Mouse (Mus musculus) frontal cortex, postnatal 10 days (tissue): ENCODE results near the gene Pgf.

Experiments
- DNase-seq, 2 experiments: peaks; one replicate each; pipeline ENCODE4 v3.0.0; 2022; ENCODE audit warnings: low spot score in 2 of 2, mixed read lengths in 1 of 2

Gene Pgf

DNA sequence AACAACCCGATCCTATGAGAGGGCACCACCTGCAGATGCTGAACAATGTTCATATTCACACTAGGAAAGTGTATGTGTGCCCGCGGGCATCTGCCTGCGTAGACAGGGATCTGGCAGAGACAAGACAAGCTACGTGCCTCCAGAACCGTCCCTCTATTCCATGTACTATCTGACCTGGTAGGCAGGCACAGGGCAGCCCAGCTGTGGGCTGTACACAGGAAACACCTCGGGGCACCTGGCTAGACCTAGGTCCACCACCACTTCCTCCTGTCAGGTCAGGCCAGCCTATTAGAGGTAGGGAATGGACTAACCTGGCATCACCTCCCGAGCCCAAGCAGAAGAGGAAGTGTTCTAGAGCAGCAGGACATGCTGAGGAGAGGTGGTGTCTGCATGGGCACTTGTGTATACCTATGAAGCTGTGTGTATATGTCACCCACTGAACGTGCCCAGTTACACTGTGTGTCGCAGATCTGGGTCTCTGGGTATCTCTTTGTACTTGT, at the start of gene Pgf:
Gene Pgf, minus strand, starts transcription at position 51 of the 500 bp plus-strand sequence.
- DNase-seq, result no peak

GRCm38 (mm10) chr12:85227227-85227626, 49.6 kb upstream of the Pgf start:
- DNase-seq, result no peak

DNA sequence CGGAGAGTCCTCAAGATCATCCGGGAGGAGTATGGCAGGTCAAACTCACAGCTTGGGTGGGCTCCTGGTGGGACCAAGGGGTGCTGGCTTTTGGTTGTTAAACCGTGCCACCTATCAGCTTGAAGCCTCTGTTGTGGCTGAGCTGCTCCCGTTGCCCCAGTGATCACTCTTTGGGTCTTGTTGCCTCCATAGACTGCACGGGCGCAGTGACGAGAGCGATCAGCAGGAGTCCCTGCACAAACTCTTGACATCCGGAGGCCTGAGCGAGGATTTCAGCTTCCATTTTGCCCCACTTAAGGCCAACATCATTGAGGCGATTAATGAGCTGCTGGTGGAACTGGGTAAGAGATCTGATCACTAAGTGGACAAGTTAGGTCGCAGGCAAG, 42.3 kb upstream of the Pgf start:
- DNase-seq, result no peak

DNA sequence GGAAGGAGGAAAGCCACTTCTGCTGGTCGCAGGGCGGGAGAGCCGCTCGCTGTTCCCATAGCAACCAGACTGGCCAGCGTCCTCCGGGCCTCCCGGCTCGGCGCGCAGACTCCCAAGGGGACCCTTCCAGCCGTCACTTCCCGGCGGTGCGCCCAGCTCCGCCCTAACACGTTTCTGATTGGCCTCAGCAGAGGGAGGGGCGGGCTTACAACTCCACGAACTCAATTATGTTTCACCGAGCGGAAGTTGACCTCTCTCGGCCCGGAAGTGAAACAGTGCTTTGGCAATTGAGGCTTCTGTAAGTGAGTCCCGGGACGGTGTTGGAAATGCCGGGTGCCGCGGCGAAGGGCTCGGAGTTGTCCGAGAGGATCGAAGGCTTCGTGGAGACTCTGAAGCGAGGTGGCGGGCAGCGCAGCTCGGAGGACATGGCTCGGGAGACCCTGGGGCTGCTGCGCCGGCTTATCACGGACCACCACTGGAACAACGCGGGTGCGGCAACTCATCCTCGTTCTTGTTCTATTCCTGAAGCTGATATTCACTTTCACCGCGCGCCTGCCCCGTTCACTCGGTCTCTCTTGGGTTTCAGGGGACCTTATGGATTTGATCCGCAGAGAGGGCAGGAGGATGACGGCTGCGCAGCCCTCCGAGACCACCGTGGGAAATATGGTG, 41.8 kb upstream of the Pgf start, which contains the start of gene Eif2b2:
Gene Eif2b2, plus strand, starts transcription at position 246 of the 669 bp plus-strand sequence.
- DNase-seq, result peak; percentile 97

GRCm38 (mm10) chr12:85217733-85218310, 40.2 kb upstream of the Pgf start:
- no peak for DNase-seq

DNA sequence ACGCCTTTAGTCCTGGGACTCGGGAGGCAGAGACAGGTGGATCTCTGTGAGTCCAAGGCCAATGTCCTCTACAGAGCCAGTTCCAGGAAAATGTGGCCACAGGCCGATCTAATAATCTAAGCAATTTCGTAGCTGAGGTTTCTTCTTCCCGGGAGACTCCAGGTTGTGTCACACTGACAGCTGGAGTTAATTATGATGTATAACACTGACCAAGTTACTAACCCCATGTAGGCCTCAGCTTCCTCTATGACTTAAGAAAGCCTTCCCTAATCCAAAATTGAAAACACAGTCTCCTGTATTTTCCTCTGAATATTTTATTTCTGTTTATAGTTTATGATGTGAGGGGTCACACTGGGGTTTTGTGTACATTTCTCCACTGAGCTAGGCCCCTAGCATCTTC, 37.4 kb upstream of the Pgf start:
- DNase-seq, result no peak

GRCm38 (mm10) chr12:85208687-85209199, 31.2 kb upstream of the Pgf start:
- no peak for DNase-seq

DNA sequence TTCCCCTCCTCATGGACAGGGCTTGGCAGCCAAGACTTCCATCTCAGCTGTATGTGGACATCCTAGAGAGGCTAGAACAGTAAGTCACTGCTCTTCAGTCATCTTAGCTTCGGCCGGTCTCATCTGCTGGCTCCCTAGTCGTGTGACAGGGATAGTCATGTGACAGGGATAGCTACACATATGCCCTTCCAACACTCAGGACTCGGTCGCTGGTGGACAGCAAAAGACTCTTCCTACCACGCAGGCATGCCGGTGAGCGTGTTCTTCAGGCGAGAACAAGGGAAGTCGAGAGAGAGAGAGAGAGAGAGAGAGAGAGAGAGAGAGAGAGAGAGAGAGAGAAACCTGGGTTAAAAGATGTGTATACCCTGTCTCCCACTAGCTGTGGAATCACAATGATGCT, 27.8 kb upstream of the Pgf start:
- no peak for DNase-seq

- no peak for DNase-seq
These were observed 26.5 kb upstream of the Pgf start for GRCm38 (mm10) chr12:85204105-85204504.

- DNase-seq, result no peak
These were observed 26.1 kb upstream of the Pgf start for GRCm38 (mm10) chr12:85203699-85204098.

GRCm38 (mm10) chr12:85202191-85202590, 24.6 kb upstream of the Pgf start:
- no peak for DNase-seq

DNA sequence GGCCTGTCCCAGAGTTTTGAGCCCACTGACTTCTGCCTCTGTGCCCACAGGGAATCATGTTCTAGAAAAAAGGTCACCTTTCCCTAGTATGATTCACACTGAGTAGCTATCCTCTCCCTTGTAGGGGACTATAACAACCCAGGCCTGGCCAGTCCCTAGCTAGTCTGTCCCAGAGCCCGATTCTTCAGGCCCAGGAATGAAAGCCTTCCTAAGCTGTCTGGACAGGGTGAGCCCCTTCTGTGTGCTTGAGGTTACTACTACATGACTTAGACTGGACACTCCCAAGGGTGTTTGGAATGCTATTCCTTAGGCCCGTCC, 24.2 kb upstream of the Pgf start:
- no peak for DNase-seq

DNA sequence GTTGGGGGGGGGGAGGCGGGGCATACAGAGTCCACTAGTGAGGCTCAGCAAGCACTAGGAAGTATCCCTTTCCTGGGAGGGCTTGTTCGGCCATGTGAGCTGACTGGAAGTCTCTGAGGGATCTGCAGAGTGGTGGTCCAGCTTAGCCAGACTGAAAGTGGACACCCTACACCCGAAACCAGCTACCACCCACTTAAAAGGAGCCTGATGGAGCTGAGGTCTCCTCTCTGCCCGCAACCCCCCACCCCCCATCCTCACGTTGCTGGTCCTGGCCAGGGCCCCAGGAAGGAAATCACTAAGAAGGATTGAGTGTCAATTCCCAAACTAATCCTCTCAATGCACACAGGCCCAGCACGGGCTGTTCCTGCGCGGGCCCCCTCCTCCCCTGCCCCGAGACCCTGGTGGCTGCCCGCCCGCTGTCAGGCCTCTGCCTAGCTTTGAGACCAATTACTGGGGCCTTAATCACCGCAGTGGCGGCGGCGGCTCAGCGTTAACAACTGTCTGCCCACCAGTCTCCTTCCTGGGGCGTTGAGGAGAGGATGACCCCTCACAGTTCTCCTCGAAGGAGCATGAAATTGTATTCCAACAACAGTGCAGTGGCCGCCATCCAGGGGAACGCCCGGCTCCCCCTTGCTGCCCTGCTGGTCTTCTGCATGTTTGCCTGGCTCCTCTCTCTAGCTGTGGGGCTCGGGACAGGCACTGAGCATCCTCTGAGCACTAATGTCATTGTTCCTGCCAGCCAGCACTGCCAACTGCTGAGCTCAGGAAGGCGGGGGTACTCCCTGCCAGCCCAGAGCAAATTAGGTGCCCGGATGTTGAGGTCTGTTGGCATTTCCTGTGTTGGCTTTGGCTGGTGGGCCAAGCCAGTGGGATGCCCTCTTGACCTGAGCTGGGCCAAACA, 23.6 kb upstream of the Pgf start:
- no peak for DNase-seq

GRCm38 (mm10) chr12:85199954-85200353, 22.4 kb upstream of the Pgf start:
- DNase-seq, result no peak

- no peak for DNase-seq
These were observed 20.3 kb upstream of the Pgf start for GRCm38 (mm10) chr12:85197936-85198335.

- DNase-seq, result no peak
These were observed 19.8 kb upstream of the Pgf start for GRCm38 (mm10) chr12:85197371-85197770.

DNA sequence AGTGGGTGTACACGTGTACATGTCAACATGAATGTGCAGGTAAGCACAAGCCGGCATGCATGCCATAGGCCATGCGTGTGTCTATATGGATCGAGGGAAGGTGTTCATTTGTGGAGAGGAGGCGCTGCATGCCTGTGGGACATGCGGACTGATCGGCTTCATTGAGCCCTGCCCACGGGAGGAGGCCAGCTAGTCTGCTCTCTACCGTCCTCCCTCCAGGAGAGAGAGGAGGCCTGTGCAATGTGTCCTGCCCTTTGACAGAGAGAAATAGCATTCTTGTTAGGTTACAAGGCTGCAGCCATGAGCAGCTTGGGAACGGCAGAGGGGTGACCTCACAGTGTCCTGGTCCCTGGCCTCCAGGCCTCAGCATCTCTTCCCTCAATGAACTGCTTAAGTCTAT, 18.6 kb upstream of the Pgf start:
- DNase-seq, result no peak

- DNase-seq, result no peak
These were observed 17.5 kb upstream of the Pgf start for GRCm38 (mm10) chr12:85195086-85195485.

DNA sequence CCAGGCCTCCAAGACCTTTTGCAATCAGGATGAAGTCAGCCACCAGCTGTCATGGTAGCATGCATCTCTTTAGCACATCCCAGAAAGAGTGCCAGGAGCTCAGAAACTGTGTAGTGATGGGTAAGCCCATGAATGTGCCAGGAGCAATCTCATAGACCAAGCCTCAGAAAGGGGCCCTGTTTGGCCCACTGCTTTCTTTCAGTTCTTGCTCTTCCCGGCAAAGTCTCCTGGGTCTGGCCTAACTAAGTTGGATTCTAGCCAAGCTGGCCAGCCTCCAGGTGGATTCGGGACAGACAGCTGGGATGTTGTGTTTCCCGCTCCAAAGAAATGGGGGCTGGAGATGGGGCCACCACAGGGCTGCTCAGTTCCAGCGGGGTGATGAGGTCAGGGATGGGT, 17.0 kb upstream of the Pgf start:
- no peak for DNase-seq

GRCm38 (mm10) chr12:85193923-85194622, 16.5 kb upstream of the Pgf start:
- DNase-seq, result no peak

DNA sequence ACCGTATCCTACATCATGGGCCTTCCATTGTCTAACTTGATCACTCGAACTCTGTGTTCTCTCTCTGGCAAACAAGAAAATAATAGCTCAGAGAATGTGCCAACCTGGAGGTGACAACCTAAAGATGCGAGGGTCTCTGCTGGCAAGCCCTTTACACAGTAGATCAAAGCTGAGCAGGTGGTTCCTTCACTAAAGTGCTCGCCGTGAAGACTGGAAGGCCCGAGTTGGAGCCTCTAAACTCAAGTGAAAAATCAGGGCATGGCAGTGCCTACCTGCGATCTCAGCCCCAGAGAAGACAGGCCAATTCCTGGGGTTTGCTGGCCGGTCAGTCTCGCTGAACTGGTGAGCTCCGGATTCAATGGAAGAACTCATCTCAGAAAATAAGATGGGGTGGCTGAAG, 15.6 kb upstream of the Pgf start:
- DNase-seq, result no peak
